Mouse (Mus musculus) regulatory T cell (primary cell): ENCODE data around the gene Grin2c.

Source experiments
- in situ Hi-C: fragments of 300-600 bp; cut with MboI, MseI; formaldehyde crosslinking; loops from one replicate; pipeline ENCODE4 v1.15.1; 2025; ENCODE audit warnings: high pct_unique_total_duplicates

Grin2c gene

DNA sequence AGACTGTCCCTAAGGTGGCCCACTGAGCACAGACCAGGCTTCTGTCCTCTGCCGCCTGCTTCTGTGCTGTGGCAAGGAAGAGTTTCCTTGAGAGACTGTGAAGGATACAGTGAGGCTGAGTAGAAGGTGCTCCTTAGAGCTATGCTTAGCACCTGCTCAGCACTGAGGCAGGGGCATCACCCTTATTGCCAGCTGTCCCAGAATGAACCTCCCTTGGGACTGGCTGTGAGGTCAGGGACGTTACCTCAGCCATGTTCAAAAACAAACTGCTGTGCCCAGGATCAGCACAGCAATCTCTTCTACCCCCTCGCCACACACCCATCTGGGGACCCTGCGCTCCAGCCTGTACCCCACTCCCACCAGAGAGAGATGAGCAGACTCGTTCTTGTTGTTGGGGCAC lies 34.2 kb downstream of the Grin2c start:
- in situ Hi-C loops = no loop called here

DNA sequence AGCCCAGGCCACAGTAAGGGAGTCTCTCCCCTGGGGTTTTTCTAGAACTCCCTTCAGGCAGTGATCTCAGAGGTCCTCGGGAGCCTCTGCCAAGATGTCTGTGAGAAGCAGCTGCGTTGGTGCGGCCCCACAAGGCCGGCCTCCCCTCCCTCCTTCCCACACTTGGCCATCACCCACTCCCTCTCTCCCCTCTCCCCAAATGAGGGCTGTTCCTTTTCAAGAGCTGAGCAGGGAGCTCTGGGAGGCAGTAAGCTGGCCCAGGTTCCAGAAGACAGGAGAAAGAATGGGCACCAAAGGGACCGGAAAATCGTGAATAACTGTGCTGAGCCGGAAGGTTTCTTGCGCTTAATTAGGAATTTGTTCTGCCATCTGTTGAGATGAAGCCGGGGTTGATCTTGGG lies 35.1 kb downstream of the Grin2c start:
- in situ Hi-C loops = no loop called here

DNA sequence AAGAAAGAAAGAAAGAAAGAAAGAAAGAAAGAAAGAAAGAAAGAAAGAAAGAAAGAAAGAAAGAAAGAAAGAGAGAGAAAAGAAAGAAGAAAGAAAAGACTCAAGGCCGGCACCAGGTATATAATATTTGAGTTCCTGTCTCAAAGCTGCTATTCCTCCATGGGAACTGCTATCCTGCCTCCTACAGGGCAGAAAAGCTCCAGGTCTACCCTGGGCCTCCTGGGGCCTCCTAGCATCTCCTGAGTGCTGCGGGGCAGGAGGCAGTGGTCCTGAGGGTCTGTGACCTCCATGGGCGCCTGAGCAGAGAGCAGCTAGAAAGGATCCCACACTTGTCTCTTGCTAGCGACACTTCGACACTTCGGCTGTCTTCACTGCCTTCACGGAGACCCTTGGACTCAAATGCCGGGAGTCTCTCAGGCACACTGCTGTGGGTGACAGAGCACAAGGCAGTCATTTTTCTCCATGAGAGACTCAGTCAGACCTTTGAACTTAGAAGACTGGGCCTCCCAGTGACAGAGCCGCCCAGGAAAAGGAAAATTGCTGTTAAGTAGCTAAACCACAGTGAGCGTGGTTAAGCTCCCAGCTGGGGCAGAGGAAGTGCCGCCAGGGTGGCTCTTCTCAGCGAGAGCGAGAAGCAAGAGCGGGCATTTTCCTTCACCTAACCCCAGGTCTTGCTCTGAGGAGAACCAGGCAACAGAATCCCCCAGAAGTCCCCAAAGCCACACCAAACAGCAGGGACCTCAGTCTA lies 35.7 kb downstream of the Grin2c start:
- in situ Hi-C loops = no loop called here

DNA sequence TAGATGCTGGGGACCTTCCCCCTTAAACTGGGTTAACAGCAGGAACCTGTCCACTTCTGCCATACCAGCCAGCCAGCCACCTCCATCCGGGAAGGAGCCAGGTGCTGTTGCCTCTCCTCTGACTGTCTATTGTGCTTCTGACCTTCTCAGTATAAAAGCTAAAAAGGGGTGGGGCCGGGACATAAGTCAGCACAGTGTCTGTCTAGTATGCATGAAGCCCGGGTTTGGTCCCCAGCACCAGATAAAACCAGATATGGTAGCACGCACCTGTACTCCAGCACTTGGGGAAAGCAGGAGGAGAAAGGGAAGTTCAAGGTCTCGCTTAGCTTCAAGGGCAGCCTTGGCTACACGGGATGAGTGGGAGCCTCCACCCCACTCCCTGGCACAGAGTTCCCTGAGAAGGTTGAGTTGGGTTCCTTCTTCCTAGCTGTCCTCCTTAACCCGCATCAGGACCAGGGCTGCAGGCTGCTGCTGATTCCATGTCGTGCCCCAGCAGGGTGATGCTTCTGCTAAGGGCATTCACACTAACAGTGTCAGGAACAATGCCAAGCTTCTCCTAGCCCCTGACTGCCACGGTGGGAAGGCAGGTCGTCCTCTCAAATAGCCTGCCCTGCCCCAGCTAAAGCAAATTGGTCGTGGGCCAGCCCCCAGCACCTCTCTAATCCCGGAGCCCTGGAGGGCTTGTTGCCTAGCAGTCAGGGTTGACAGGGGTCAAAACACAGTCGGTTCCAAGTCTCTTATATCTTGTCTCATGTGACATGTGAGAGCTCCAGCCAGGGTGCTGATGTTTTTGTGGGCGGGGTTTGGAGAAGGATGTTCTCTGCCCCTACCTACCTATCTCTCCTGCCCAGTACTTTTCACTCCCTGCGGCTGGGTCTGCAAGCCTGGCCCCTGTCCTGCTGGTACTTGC lies 37.8 kb downstream of the Grin2c start:
- in situ Hi-C loops = no loop called here

DNA sequence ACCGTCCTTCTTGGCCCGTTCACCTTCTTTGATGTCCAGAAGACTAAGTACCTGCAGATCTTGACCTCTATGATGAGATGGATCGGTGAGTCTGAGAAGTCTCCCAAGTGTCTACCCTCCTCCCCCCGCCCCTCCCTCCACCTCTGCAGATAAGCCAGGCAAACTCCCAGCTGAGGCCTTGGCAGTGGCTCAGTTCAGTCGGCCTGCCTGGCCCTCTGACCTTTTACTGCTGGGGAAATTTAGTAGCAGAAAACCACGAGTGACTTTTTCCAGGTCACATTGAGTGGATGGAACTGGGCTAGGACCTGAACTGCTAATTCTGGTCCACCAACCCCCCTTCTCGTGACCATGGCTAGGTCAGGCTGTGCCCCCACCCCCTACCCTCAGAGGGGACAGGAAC lies 38.6 kb downstream of the Grin2c start:
- in situ Hi-C loops = no loop called here

DNA sequence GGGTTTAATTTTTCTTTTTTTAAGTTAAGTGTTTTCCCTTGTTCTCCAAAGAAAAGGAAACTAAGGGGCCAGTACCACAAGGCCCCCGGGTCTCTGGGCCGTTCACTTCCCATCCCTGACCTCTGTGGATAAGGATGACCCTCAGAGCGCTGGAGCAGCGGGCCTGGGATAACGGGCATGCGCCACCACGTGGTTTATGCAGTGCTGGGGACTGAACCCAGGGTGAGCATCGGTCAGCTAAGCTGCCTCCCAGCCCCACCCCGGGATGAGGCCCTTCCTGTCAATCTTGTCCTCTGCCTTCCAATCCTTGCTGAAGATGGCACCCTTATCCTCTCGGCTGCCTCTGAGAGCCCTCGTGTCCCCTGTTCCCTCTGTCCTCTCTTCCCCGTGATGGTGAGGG lies 39.4 kb downstream of the Grin2c start:
- in situ Hi-C loops = no loop called here

DNA sequence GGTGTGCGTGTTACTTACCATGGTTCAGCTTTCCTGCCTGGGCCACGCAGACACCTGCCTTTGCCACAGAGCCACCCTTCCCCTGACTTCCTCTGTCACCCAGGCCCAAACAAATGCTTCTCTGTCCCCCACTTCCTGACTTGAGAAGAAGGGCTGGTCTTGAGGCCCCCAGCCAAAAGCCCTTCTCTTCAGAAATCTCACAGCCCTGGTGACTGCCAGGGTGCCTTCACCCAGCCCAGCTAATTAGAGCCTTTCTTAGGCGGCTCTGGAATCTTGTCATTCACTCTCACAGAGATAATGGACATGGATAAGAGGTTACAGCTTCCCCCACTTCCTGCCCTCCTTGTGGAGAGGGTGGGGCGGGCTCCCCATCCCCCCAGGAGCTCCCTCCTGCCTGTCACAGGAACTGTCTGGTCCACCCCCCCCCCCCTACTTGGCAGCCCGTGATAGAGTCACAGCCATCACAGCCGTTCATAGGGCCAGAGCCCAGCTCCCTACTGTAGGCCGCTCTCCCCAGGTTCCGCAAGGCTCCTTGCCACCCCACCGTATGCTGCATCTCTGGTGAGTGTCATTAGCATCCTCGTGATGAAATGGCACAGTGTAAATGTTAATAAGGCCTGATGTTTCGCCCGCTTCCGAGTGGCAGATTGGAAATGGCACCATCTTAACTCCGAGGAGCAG lies 40.1 kb downstream of the Grin2c start:
- in situ Hi-C loops = no loop called here

DNA sequence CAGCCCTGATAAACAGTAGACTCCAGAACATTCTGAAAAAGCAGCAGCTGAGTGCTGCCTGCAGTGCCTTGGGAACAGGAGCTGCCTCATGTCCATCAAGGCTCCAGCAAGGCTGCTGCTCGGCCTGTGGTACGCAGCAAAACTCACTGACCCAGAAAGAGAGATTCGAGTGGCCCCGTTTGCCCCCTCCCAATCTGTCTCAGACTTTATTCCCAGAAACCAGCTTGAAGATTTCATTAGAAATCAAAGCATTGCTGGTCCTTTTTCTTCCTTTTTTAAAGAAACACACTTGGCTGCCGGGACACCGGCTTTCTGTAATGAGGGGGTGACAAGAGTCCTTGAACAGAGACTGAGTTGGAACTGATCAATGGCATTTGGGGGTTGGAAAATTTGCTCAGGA lies 41.7 kb downstream of the Grin2c start:
- in situ Hi-C loops = no loop called here

DNA sequence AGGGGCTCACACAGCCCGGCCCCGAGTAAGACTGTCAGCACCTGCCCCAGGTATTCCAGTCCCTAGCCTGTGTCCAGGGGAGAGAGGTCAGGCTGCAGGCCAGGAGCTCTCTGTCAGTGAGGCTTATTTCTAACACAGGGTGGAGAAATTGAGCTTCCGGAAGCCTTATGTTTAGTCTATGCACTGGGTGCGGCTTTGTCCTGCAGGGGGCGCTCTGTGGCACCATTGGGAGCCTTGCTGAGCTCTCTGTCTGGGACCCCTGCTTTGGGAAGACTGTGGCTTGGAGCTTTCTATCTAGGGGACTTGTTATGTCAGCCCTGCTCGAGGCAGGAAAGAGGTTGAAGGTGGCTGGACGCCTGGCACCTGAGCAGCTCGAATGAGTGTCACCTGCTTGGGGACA lies 42.2 kb downstream of the Grin2c start:
- in situ Hi-C loops = loop anchor here (5.0 kb wide), 1 partner anchor 952 kb away; no protein-coding TSS in a partner anchor

DNA sequence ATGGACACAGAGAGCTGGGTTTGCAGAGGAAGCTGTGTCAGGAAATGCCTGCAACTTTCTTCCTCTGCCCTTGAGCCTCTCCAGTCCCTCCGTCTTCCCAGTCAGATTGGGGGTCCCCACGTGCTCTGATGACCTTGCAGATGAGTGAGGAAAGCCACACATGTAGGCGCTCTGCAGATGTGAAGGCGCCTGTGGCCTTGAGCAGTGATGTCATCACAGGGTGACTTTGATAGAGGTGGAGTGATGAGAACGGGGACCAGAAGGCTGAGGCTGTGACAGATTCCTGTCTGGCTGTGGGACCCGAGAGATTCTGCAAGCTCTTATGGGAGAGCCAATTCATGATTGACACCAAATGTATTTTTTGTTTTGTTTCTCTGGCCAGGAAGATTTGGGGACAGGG lies 43.2 kb downstream of the Grin2c start:
- in situ Hi-C loops = loop anchor here (5.0 kb wide), 1 partner anchor 953 kb away; no protein-coding TSS in a partner anchor

DNA sequence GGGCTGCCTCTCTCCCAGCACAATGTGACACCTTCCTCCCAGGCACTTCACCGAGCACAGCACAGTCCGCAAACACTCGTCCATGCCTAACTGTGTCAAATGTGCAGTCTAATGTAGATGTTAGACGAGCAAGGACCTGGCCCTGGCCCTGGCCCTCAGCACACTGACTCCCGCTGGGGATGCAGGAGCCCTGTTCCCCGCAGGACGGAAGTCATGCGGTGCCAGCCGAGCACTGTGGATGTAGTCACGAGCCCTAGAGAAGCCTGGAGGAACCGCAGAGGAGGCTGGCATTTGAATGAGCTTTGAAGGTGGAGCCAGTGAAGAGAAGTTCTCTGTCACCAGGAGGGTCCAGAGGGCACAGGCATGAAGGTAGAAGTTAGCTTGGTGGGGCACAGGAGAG lies 43.6 kb downstream of the Grin2c start:
- in situ Hi-C loops = loop anchor here (5.0 kb wide), 1 partner anchor 954 kb away; no protein-coding TSS in a partner anchor

DNA sequence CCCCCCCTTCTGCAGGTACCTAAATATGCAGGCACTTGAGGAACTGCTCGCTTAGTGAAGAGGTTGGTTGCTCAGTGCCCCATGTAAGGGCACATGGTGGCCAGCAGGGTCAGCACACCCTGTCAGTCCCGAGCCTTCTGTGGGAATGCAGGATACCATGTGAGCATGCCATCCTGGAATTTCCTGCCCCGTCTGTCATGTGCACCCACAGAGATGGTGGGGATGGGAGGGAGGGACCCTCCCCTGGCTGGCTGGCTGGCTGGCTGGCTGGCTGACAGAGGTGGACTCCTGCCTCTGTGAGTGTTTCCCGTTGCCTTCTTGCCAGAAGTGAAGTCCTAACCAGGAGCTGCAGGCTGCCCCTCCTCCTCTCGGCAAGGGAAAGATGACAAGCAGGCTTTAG lies 44.5 kb downstream of the Grin2c start:
- in situ Hi-C loops = loop anchor here (5.0 kb wide), 1 partner anchor 955 kb away; no protein-coding TSS in a partner anchor

DNA sequence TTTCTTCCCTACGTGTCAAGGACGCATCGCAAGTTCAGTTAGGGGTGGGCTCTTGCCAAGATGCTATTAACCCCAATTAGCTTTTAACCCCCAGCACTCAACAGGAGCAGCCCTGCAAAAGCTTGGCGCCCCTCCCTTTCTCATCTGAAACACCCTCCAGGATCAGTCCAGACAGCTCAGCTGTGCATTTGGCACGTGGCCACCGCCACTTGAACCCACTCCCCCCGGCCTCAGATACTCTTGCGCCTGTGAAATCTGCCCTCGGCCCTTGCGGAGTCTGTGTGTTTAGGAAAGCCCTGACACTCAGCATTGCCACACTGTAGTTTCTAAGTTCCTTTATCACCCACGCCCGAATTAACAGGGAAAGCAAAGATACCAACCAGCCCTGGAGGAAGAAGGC lies 45.0 kb downstream of the Grin2c start:
- in situ Hi-C loops = loop anchor here (5.0 kb wide), 1 partner anchor 955 kb away; no protein-coding TSS in a partner anchor

DNA sequence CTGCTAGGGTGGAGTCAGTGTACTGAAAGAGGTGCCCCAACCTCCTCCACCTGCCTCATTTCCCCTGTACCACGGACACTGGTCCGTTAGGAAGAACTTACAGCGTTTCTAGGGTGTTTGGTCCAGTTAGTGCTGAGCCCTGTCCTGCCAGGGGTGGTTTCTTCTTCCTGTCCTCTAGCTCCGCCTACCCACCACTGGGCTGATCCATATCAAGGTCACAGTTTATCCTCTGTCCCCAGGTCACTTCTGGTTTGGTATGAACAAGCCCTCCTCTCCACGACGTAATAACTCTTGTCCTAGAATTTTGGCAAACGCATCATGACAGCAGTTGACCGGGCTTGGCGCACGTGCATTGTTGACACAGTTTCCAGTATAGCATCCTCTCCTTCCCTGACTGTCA lies 47.4 kb downstream of the Grin2c start:
- in situ Hi-C loops = loop anchor here (5.0 kb wide), 1 partner anchor 958 kb away; no protein-coding TSS in a partner anchor

DNA sequence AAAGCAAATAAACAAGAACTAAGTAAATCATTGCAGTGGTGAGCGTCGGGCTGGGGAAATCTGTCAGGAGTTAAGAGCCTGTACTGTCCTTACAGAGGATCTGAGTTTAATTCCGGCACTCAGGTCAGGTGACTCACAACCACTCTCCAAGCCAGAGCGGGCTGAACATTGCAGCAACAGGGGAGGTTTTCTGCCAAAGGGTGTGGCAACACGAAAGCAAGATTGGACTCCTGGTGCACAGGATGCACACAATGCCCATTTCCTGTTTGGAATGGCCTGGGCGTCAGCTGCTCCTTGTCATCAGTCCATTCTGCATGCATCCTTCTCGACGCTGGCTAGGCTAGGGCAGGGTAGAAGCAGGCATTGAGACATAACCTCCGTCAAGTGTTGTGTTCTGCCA lies 47.8 kb downstream of the Grin2c start:
- in situ Hi-C loops = no loop called here

DNA sequence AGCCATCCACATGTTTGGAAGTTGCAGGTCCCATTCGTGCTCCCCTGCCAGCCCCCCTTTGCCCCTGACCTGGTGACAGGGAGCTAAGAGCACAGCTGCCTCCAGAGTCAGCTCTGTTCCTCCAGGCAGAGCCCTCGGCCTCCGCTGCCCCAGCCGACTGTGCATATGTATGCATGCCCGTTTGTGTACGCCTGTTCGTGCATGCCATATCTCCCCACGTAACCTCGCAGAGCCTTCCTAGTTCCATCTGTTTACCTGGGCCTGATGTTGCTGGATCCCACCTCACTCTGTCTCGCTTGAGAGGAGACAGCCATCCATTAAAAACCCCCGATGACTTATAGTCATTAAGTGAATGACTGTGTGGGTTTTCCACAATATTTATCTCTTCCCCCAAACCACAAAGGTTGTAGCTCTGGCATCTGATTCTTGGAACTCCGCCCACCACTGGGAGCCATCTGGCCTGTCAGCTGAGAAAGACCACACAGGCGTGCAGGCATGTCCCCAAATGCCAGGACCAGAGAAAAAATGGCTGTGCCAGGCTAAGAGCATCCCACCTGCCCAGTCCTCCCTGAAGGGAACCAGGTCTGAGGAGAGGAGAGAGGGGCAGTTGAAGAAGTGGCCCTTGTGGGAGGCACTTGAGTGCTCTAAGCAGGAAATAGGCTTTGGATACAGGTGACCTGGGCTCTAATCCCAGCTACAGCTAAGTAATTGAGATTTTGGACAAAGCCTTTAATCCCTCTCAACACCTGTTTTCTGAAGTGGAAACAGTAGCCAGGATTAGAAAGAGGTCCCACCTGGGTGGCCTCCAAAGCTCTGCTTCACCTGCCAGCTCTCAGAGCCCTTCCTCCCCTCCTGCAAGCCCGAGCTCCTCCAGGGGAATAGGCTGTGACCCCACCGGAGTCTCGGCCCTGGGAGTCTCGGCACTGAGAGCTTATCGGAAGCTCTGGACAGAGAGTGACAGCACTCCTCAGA lies 49.3 kb downstream of the Grin2c start:
- in situ Hi-C loops = no loop called here

DNA sequence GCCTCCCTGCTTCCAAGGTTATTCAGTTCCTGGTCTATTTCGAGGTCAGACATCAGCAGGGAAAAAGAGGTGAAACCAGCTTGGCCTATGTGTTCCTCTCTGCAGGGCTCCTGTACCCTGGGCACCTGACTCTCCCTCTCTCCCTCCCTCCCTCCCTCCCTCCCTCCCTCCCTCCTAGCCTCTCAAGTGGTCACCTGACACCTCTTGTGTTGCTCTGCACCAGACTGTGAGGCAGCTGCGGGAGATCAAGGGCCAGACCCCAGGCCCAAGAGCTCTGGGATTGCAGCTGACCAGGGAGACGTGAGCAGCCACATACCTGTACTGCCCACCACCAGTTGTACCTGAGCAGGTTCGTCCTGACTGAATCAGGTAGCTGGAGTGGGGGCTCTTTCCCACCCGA lies 51.9 kb downstream of the Grin2c start:
- in situ Hi-C loops = no loop called here

DNA sequence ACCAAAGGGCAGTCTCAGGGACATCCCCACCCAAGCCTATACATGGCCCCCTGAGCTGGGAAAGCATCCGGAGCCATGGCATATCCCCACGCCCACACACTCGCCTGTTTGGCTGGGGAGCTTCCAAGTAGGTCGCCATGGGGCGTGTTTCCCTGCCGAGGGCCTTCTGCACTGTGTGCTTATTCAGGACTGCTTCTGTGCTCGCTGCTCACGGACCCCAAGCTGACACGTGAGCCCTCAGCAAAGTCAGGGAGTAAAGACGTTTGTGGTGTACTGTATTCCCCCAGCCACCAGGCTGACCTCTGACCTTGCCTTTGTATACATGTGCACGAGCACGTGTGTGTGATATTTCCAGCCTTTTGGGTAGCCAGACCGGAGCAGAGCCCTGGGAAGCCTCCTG lies 54.9 kb downstream of the Grin2c start:
- in situ Hi-C loops = no loop called here

DNA sequence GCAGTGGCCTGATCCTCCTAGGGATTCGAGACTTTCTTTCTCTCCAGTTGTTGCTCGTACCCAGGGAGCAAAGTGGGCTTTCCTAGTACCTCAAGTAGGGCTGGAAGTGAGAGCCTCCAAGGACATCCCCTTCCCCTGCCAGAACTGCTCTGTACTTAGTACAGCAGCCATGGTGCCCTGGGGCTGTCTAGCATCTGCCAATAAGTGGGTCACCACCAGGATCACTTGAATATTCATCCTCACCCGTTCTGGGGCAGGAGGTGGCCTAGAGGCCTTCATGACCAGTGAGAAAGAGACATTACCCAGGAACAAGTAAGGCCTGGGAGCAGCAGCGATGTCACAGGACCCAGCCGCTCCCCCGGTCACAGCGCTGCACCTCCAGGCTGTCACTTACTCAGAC lies 57.1 kb downstream of the Grin2c start:
- in situ Hi-C loops = loop anchor here (5.0 kb wide), 2 partner anchors 62 to 147 kb away; no protein-coding TSS in a partner anchor
